Mouse (Mus musculus) right cerebral cortex, postnatal 14 days (tissue): Measurements from ENCODE around the gene Rps6ka5.
A peak's percentile ranks its signal among the peaks of the same experiment; 100 is the strongest.

Experiments
- DNase-seq: peaks from one replicate; pipeline ENCODE4 v3.0.0; 2022

Gene Rps6ka5

GRCm38 (mm10) chr12:100594700-100595099, 132.1 kb downstream of the Rps6ka5 start:
- no peak for DNase-seq

GRCm38 (mm10) chr12:100586601-100587000, 140.2 kb downstream of the Rps6ka5 start:
- no peak for DNase-seq

- DNase-seq, result no peak
Observed at GRCm38 (mm10) chr12:100579221-100579620, 147.6 kb downstream of the Rps6ka5 start.

GRCm38 (mm10) chr12:100578291-100578690, 148.5 kb downstream of the Rps6ka5 start:
- DNase-seq, result peak; percentile 23

- DNase-seq, result no peak
Observed at GRCm38 (mm10) chr12:100575739-100576138, 151.0 kb downstream of the Rps6ka5 start.

- no peak for DNase-seq
Observed at GRCm38 (mm10) chr12:100570522-100571072, 156.2 kb downstream of the Rps6ka5 start.

GRCm38 (mm10) chr12:100568831-100569230, 158.0 kb downstream of the Rps6ka5 start:
- no peak for DNase-seq

GRCm38 (mm10) chr12:100568105-100568504, 158.7 kb downstream of the Rps6ka5 start:
- DNase-seq, result no peak

GRCm38 (mm10) chr12:100567627-100568026, 159.2 kb downstream of the Rps6ka5 start:
- DNase-seq, result no peak

- no peak for DNase-seq
Observed at GRCm38 (mm10) chr12:100553675-100554074, 173.1 kb downstream of the Rps6ka5 start.

- no peak for DNase-seq
Observed at GRCm38 (mm10) chr12:100551972-100552371, 174.8 kb downstream of the Rps6ka5 start.

GRCm38 (mm10) chr12:100544194-100544567, 182.6 kb downstream of the Rps6ka5 start:
- no peak for DNase-seq

- no peak for DNase-seq
Observed at GRCm38 (mm10) chr12:100543437-100544193, 183.2 kb downstream of the Rps6ka5 start.

- no peak for DNase-seq
Observed at GRCm38 (mm10) chr12:100542494-100542893, 184.3 kb downstream of the Rps6ka5 start.

GRCm38 (mm10) chr12:100542076-100542475, 184.7 kb downstream of the Rps6ka5 start:
- DNase-seq, result no peak

- DNase-seq, result no peak
Observed at GRCm38 (mm10) chr12:100539158-100539714, 187.5 kb downstream of the Rps6ka5 start.

GRCm38 (mm10) chr12:100538445-100539157, 188.2 kb downstream of the Rps6ka5 start:
- no peak for DNase-seq

GRCm38 (mm10) chr12:100537091-100537490, 189.7 kb downstream of the Rps6ka5 start:
- no peak for DNase-seq

- no peak for DNase-seq
Observed at GRCm38 (mm10) chr12:100535028-100535427, 191.8 kb downstream of the Rps6ka5 start.

- DNase-seq, result no peak
Observed at GRCm38 (mm10) chr12:100534028-100534427, 192.8 kb downstream of the Rps6ka5 start.

GRCm38 (mm10) chr12:100533209-100533608, 193.6 kb downstream of the Rps6ka5 start:
- DNase-seq, result no peak

- no peak for DNase-seq
Observed at GRCm38 (mm10) chr12:100531740-100532139, 195.0 kb downstream of the Rps6ka5 start.

- DNase-seq, result no peak
Observed at GRCm38 (mm10) chr12:100530871-100531270, 195.9 kb downstream of the Rps6ka5 start.

- DNase-seq, result no peak
Observed at GRCm38 (mm10) chr12:100529651-100530050, 197.1 kb downstream of the Rps6ka5 start.
